Mouse (Mus musculus) myocyte (in vitro differentiated cells): Measurements from ENCODE around the gene Taf8.

Source experiments
- CEBPB ChIP-seq: IDR thresholded peaks from 2 replicates; pipeline ENCODE4 v1.6.1; 2011; ENCODE audit warnings: mild to moderate bottlenecking, moderate library complexity; ENCODE audit not compliant: poor library complexity, insufficient read depth, severe bottlenecking
- E2F4 ChIP-seq: IDR thresholded peaks from one replicate; pipeline ENCODE4 v1.6.1; 2011; ENCODE audit warnings: mild to moderate bottlenecking, control low read depth, moderate library complexity; ENCODE audit not compliant: insufficient read depth
- MAX ChIP-seq: IDR thresholded peaks from one replicate; pipeline ENCODE4 v1.6.1; 2011; ENCODE audit warnings: low read depth, mild to moderate bottlenecking, control low read depth
- MYOD1 ChIP-seq, 3 experiments: IDR thresholded peaks; one replicate each; pipeline ENCODE4 v1.6.1; 2011; ENCODE audit warnings: control low read depth in 2 of 3, low read depth in 2 of 3, mild to moderate bottlenecking in 2 of 3, moderate library complexity in 1 of 3; ENCODE audit not compliant: insufficient read length in 2 of 3, control insufficient read depth in 1 of 3
- MYOG ChIP-seq, 3 experiments: IDR thresholded peaks; one replicate each; pipeline ENCODE4 v1.6.1; 2011; ENCODE audit warnings: control low read depth in 2 of 3, low read depth in 2 of 3, mild to moderate bottlenecking in 2 of 3; ENCODE audit not compliant: insufficient read length in 2 of 3, control insufficient read depth in 1 of 3, insufficient read depth in 1 of 3
- POLR2A ChIP-seq: IDR thresholded peaks from one replicate; pipeline ENCODE4 v1.6.1; 2011; ENCODE audit warnings: low read depth, mild to moderate bottlenecking, control low read depth, moderate library complexity; ENCODE audit not compliant: insufficient read length
- POLR2AphosphoS2 ChIP-seq: IDR thresholded peaks from one replicate; pipeline ENCODE4 v1.6.1; 2011; ENCODE audit warnings: low read depth, control low read depth; ENCODE audit not compliant: insufficient read length
- REST ChIP-seq: IDR thresholded peaks from one replicate; pipeline ENCODE4 v1.6.1; 2011; ENCODE audit warnings: mild to moderate bottlenecking, control low read depth, moderate library complexity; ENCODE audit not compliant: insufficient read depth, insufficient read length
- SRF ChIP-seq: IDR thresholded peaks from one replicate; pipeline ENCODE4 v1.6.1; 2011; ENCODE audit warnings: low read depth; ENCODE audit not compliant: control insufficient read depth, insufficient read length
- TCF12 ChIP-seq: IDR thresholded peaks from one replicate; pipeline ENCODE4 v1.6.1; 2011; ENCODE audit warnings: mild to moderate bottlenecking, control low read depth; ENCODE audit not compliant: poor library complexity, insufficient read depth, severe bottlenecking
- TCF3 ChIP-seq: IDR thresholded peaks from one replicate; pipeline ENCODE4 v1.6.1; 2011; ENCODE audit warnings: low read depth, control low read depth; ENCODE audit not compliant: insufficient read length
- USF1 ChIP-seq: IDR thresholded peaks from one replicate; pipeline ENCODE4 v1.6.1; 2011; ENCODE audit warnings: low read depth, mild to moderate bottlenecking, control low read depth, moderate library complexity

DNA sequence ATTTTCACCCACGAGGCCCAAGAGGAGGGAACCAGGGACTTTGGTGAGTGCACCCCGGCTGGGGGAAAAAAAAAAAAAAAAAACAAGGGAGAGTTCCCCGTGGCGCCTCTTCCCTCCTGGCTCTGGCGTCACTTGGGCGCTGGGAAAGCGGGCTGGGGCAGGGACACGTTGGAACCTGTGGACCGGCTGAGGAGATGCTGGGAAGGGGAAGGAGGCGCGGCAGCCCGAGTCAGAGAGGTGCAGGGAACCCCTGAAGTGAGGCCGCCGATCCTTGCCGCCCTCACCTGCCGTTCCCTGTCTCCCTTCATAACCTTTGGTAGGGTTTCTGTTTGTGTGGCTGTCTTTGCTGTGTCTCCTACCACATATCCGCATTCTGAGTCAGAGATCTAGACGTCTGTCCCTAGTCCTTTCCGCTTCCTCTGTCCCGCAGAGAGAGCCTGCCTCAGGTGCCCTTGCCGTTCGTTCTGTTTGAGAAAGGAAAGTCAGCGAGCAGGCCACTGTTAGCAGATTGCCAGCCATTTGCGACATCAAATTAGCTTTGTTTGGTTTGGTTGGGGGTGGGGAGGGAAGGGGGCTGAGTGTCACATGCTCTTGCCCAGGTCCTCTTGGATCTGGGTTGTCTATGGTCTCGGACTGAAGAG, 65.1 kb downstream of the Taf8 start, which contains the start of gene 1700001C19Rik:
- TF ChIP-seq POLR2A (no peak), USF1 (no peak), TCF12 (no peak), TCF3 (no peak), MAX (no peak), CEBPB (no peak), MYOD1 (IDR thresholded peaks at IDR 0.05; ENCODE audit: control insufficient read depth in 1 of 3, insufficient read length in 2 of 3, low read depth in 2 of 3) (no peak), E2F4 (no peak), REST (no peak), MYOG (IDR thresholded peaks at IDR 0.05; ENCODE audit: control insufficient read depth in 1 of 3, insufficient read depth in 1 of 3, insufficient read length in 2 of 3, low read depth in 2 of 3) (no peak), SRF (no peak), POLR2AphosphoS2 (no peak)
